Mouse (Mus musculus): ENCODE measurements around the gene Dhrs4. TPM values are rescaled to one million over a fixed set of nuclear protein-coding genes. Genes with fewer than 3 reads are reported as not detected.

The Dhrs4 gene
- polyA plus RNA-seq, 1 experiment from 2014 or later, result 26.3 TPM

- Histone ChIP-seq H3K9ac (peak within 1 kb of the TSS; percentile 99), H3K4me3 (peak within 1 kb of the TSS; percentile 92), H3K36me3 (peaks cover 6% of the 10 kb centered on the region), H3K9me3 (no peaks in the 10 kb centered on the region), H3K27ac (replicated peaks) (peak within 1 kb of the TSS; percentile 95), H3K27me3 (no peaks in the 10 kb centered on the region), H3K4me2 (peak within 1 kb of the TSS; percentile 90), H3K4me1 (replicated peaks) (peaks cover 26% of the 10 kb centered on the region)
- peak; percentile 93 for ATAC-seq (ENCODE audit: low FRiP score, low read depth)
- under 1% methylated on average over 68 of the region's 68 CpGs for WGBS
These were observed 12.0 kb downstream of the Dhrs4 start, which contains the start of gene Carmil3 for GRCm38 (mm10) chr14:55490361-55491201. Gene Carmil3 (plus strand): TSS chr14:55490651.

- Histone ChIP-seq H3K27ac (replicated peaks) (peak overlapping the region; percentile 95), H3K4me2 (peak overlapping the region; percentile 90), H3K27me3 (no peaks in the 10 kb centered on the region), H3K36me3 (peaks cover 6% of the 10 kb centered on the region), H3K4me3 (peak overlapping the region; percentile 92), H3K4me1 (replicated peaks) (peaks cover 26% of the 10 kb centered on the region), H3K9ac (peak overlapping the region; percentile 99), H3K9me3 (no peaks in the 10 kb centered on the region)
- WGBS, result under 1% methylated on average over 30 of the region's 30 CpGs
- peak; percentile 63 for ATAC-seq (ENCODE audit: low FRiP score, low read depth)
These were observed 12.8 kb downstream of the Dhrs4 start for GRCm38 (mm10) chr14:55491291-55491833.

GRCm38 (mm10) chr14:55492103-55492502, 13.5 kb downstream of the Dhrs4 start:
- H3K36me3 ChIP-seq, result peaks cover 12% of the 10 kb centered on the region
- H3K27ac ChIP-seq (replicated peaks), result no peak overlapping the region
- H3K4me2 ChIP-seq, result peak overlapping the region; percentile 90
- 50% methylated on average over 3 of the region's 3 CpGs for WGBS
- no peak for ATAC-seq (ENCODE audit: low FRiP score, low read depth)
- H3K9me3 ChIP-seq, result no peaks in the 10 kb centered on the region
- H3K9ac ChIP-seq, result no peak overlapping the region
- H3K4me1 ChIP-seq (replicated peaks), result peaks cover 26% of the 10 kb centered on the region
- peak overlapping the region; percentile 92 for H3K4me3 ChIP-seq
- no peaks in the 10 kb centered on the region for H3K27me3 ChIP-seq

GRCm38 (mm10) chr14:55495509-55496240, 17.1 kb downstream of the Dhrs4 start:
- no peaks in the 10 kb centered on the region for H3K9me3 ChIP-seq

GRCm38 (mm10) chr14:55496761-55497448, 18.3 kb downstream of the Dhrs4 start:
- 77% methylated on average over 16 of the region's 16 CpGs for WGBS
- peak; percentile 5; the same call in 1 of the 2 replicates for ATAC-seq (ENCODE audit: low FRiP score, low read depth)
- peaks cover 12% of the 10 kb centered on the region for H3K4me1 ChIP-seq (replicated peaks)

More at GRCm38 (mm10) chr14:55495509-55496240, 17.1 kb downstream of the Dhrs4 start:
- Histone ChIP-seq H3K36me3 (peaks cover 37% of the 10 kb centered on the region), H3K27me3 (no peaks in the 10 kb centered on the region), H3K4me3 (no peak overlapping the region), H3K4me2 (no peak overlapping the region), H3K9ac (no peak overlapping the region), H3K27ac (replicated peaks) (no peak overlapping the region), H3K4me1 (replicated peaks) (peaks cover 17% of the 10 kb centered on the region)
- ATAC-seq (ENCODE audit: low FRiP score, low read depth), result no peak
- WGBS, result 73% methylated on average over 20 of the region's 20 CpGs

GRCm38 (mm10) chr14:55497449-55497821, 18.9 kb downstream of the Dhrs4 start:
- H3K27ac ChIP-seq (replicated peaks), result no peak overlapping the region
- no peak overlapping the region for H3K4me2 ChIP-seq
- no peak overlapping the region for H3K9ac ChIP-seq
- H3K4me1 ChIP-seq (replicated peaks), result peaks cover 7% of the 10 kb centered on the region
- ATAC-seq (ENCODE audit: low FRiP score, low read depth), result peak; percentile 35; the same call in 1 of the 2 replicates
- no peak overlapping the region for H3K4me3 ChIP-seq
- no peaks in the 10 kb centered on the region for H3K27me3 ChIP-seq
- no peaks in the 10 kb centered on the region for H3K9me3 ChIP-seq
- peaks cover 50% of the 10 kb centered on the region for H3K36me3 ChIP-seq
- WGBS, result 36% methylated on average over 6 of the region's 6 CpGs

More at GRCm38 (mm10) chr14:55496761-55497448, 18.3 kb downstream of the Dhrs4 start:
- Histone ChIP-seq H3K4me2 (no peak overlapping the region), H3K9me3 (no peaks in the 10 kb centered on the region), H3K27me3 (no peaks in the 10 kb centered on the region), H3K9ac (no peak overlapping the region), H3K4me3 (no peak overlapping the region), H3K36me3 (peaks cover 45% of the 10 kb centered on the region), H3K27ac (replicated peaks) (no peak overlapping the region)

GRCm38 (mm10) chr14:55505612-55506011, 27.1 kb downstream of the Dhrs4 start:
- WGBS, result 88% methylated on average over 9 of the region's 9 CpGs
- Histone ChIP-seq H3K36me3 (peaks cover 21% of the 10 kb centered on the region), H3K4me2 (no peak overlapping the region), H3K4me3 (no peak overlapping the region), H3K9me3 (no peaks in the 10 kb centered on the region), H3K27me3 (no peaks in the 10 kb centered on the region), H3K27ac (replicated peaks) (no peak overlapping the region), H3K9ac (no peak overlapping the region), H3K4me1 (replicated peaks) (peaks cover 4% of the 10 kb centered on the region)
- no peak for ATAC-seq (ENCODE audit: low FRiP score, low read depth)

- Histone ChIP-seq H3K27me3 (no peaks in the 10 kb centered on the region), H3K9me3 (no peaks in the 10 kb centered on the region), H3K36me3 (peaks cover 3% of the 10 kb centered on the region; the same call in 1 of the 2 replicates), H3K4me1 (replicated peaks) (peaks cover 16% of the 10 kb centered on the region), H3K4me2 (no peak overlapping the region), H3K9ac (no peak overlapping the region), H3K4me3 (no peak overlapping the region), H3K27ac (replicated peaks) (no peak overlapping the region)
- WGBS, result 48% methylated on average over 7 of the region's 7 CpGs
- ATAC-seq (ENCODE audit: low FRiP score, low read depth), result no peak
These were observed 29.2 kb downstream of the Dhrs4 start for GRCm38 (mm10) chr14:55507801-55508200.

GRCm38 (mm10) chr14:55509540-55509939, 31.0 kb downstream of the Dhrs4 start:
- H3K4me3 ChIP-seq, result no peak overlapping the region
- WGBS, result 75% methylated on average over 10 of the region's 10 CpGs
- no peak overlapping the region for H3K4me2 ChIP-seq
- H3K36me3 ChIP-seq, result peaks cover 3% of the 10 kb centered on the region; the same call in 1 of the 2 replicates
- peaks cover 16% of the 10 kb centered on the region for H3K4me1 ChIP-seq (replicated peaks)
- no peak for ATAC-seq (ENCODE audit: low FRiP score, low read depth)
- no peak overlapping the region for H3K9ac ChIP-seq
- H3K9me3 ChIP-seq, result no peaks in the 10 kb centered on the region
- H3K27ac ChIP-seq (replicated peaks), result no peak overlapping the region
- no peaks in the 10 kb centered on the region for H3K27me3 ChIP-seq

GRCm38 (mm10) chr14:55510125-55510731, 31.7 kb downstream of the Dhrs4 start, which contains the start of gene Cpne6:
Gene Cpne6 (plus strand): TSS chr14:55510445.
- H3K9ac ChIP-seq, result no peak within 1 kb of the TSS

GRCm38 (mm10) chr14:55511037-55511436, 32.5 kb downstream of the Dhrs4 start:
- WGBS, result 43% methylated on average over 7 of the region's 7 CpGs
- Histone ChIP-seq H3K27ac (replicated peaks) (no peak overlapping the region), H3K4me2 (peak overlapping the region; percentile 7; the same call in 1 of the 2 replicates), H3K36me3 (peaks cover 3% of the 10 kb centered on the region; the same call in 1 of the 2 replicates), H3K4me3 (no peak overlapping the region), H3K4me1 (replicated peaks) (peaks cover 16% of the 10 kb centered on the region), H3K27me3 (no peaks in the 10 kb centered on the region), H3K9me3 (no peaks in the 10 kb centered on the region), H3K9ac (no peak overlapping the region)
- peak; percentile 43 for ATAC-seq (ENCODE audit: low FRiP score, low read depth)

More at GRCm38 (mm10) chr14:55510125-55510731, 31.7 kb downstream of the Dhrs4 start, which contains the start of gene Cpne6:
- Histone ChIP-seq H3K4me3 (no peak within 1 kb of the TSS), H3K4me1 (replicated peaks) (peaks cover 16% of the 10 kb centered on the region), H3K27me3 (no peaks in the 10 kb centered on the region), H3K9me3 (no peaks in the 10 kb centered on the region), H3K36me3 (peaks cover 3% of the 10 kb centered on the region; the same call in 1 of the 2 replicates), H3K27ac (replicated peaks) (no peak within 1 kb of the TSS), H3K4me2 (peak within 1 kb of the TSS; percentile 7; the same call in 1 of the 2 replicates)
- 77% methylated on average over 22 of the region's 22 CpGs for WGBS
- ATAC-seq (ENCODE audit: low FRiP score, low read depth), result peak; percentile 40; the same call in 1 of the 2 replicates

All from hindbrain, embryonic 15.5 days (tissue).